Comparison of ENCODE assay signal across 9 mouse cellular contexts in genomic region chr1:171566777-171567176, GRCm38 (mm10). TPM values are rescaled to one million over a fixed set of nuclear protein-coding genes. Genes with fewer than 3 reads are reported as not detected.
DNase-seq lines count a peak whose midpoint lies in the region; ATAC-seq and TF ChIP-seq lines count a peak whose summit lies in the region.
"Had no signal": no experiment of that assay in that cellular context is flagged by ENCODE, and none has a peak within 500 bp of the region (broad histone marks: within the 10 kb centered on the region; RNA-seq: fewer than 3 reads in every experiment).

No protein-coding gene starts in this region.

- intact Hi-C loops in heart, postnatal 10 days (cut with DNase I), result loop anchor here (1.0 to 2.0 kb wide), 2 partner anchors 63 to 206 kb away; partner anchors contain the start of genes Alyref2 and Klhdc9

- DNase-seq in layer of hippocampus, adult 2 months (ENCODE audit: low spot score in 2 of 2), result peak; percentile 46 to 48
- no peak for DNase-seq in layer of hippocampus, adult 9-11 months
- peak; percentile 14 for DNase-seq in WW6 (ENCODE audit: low read depth, low spot score)
- peak; percentile 67 to 73 for DNase-seq in cerebellum, postnatal 14 days
- DNase-seq in heart, postnatal 10 days, result peak; percentile 58 to 65
- peak; percentile 42 for DNase-seq in kidney, postnatal 14 days
- DNase-seq in spleen, adult 2 months (ENCODE audit: low read depth in 1 of 2, low spot score in 2 of 2), result peak; percentile 52 to 70
- DNase-seq: liver, embryonic 13.5 days had no signal

- 19% methylated on average over 8 of the region's 8 CpGs for WGBS in spleen, adult 2 months

- H3K36me3 ChIP-seq in spleen, adult 2 months (ENCODE audit: control insufficient read depth, insufficient read depth, low read length), result no peaks in the 10 kb centered on the region
- H3K36me3 ChIP-seq: liver, embryonic 13.5 days had no signal

- H3K27me3 ChIP-seq in spleen, adult 2 months (ENCODE audit: control insufficient read depth, insufficient read depth, low read length), result no peaks in the 10 kb centered on the region
- H3K27me3 ChIP-seq: liver, embryonic 13.5 days had no signal

- ATAC-seq in megakaryocyte, adult 5-6 weeks (ENCODE audit: poor library complexity, severe bottlenecking), result peak; percentile 56

- H3K4me3 ChIP-seq in layer of hippocampus, adult 2 months, result no peak overlapping the region
- no peak overlapping the region for H3K4me3 ChIP-seq in spleen, adult 2 months (ENCODE audit: extremely low read depth, insufficient read depth, insufficient read length)
- H3K4me3 ChIP-seq: liver, embryonic 13.5 days had no signal

- no peak for TF ChIP-seq POLR2A in spleen, adult 2 months (IDR thresholded peaks at IDR 0.05; ENCODE audit: low read depth, low read length)

- H3K27ac ChIP-seq in layer of hippocampus, adult 2 months, result no peak overlapping the region
- no peak overlapping the region for H3K27ac ChIP-seq in spleen, adult 2 months (ENCODE audit: insufficient read depth, low read length)
- H3K27ac ChIP-seq: liver, embryonic 13.5 days had no signal

- TF ChIP-seq CTCF in layer of hippocampus, adult 2 months (conservative IDR thresholded peaks at IDR 0.05), result peak; percentile 92
- peak; percentile 51; the same call in 1 of the 2 replicates for TF ChIP-seq CTCF in spleen, adult 2 months (IDR thresholded peaks at IDR 0.05; ENCODE audit: extremely low read depth, insufficient read depth, insufficient read length, insufficient replicate concordance)

- H3K4me1 ChIP-seq in spleen, adult 2 months (ENCODE audit: control insufficient read depth, insufficient read depth, insufficient read length), result peaks cover 9% of the 10 kb centered on the region; the same call in 1 of the 2 replicates

RNA-seq across cellular contexts. Expression of gene Cd244a, which starts 7.8 kb away (rescaled TPM):
- not detected for total RNA-seq in layer of hippocampus, adult 2 months (2021)
- under 1 TPM; 0.10 to 0.20 TPM for total RNA-seq in heart, postnatal 10 days (2021)
- 12.3 and 15.1 TPM in 2 replicates for total RNA-seq in megakaryocyte, adult 5-6 weeks (2015)
- total RNA-seq in megakaryocyte, adult 5-6 weeks (2017), result 16.3 and 16.8 TPM in 2 replicates
- 5.7 and 6.8 TPM in 2 replicates for polyA plus RNA-seq in spleen, adult 2 months (2012; rRNA removed)

RNA-seq across cellular contexts. Expression of gene Itln1, which starts 31.7 kb away (rescaled TPM):
- not detected for total RNA-seq in layer of hippocampus, adult 2 months (2021)
- total RNA-seq in heart, postnatal 10 days (2021), result not detected
- total RNA-seq in megakaryocyte, adult 5-6 weeks (2015), result not detected in 2 replicates
- not detected in 2 replicates for total RNA-seq in megakaryocyte, adult 5-6 weeks (2017)
- 1.3 TPM in 1 of 2 replicates, not detected in the other for polyA plus RNA-seq in spleen, adult 2 months (2012; rRNA removed)
- polyA plus RNA-seq: liver, embryonic 13.5 days had no signal

RNA-seq across cellular contexts. Expression of gene Ly9, which starts 40.4 kb away (rescaled TPM):
- total RNA-seq in layer of hippocampus, adult 2 months (2021), result not detected
- under 1 TPM; 0.17 to 0.22 TPM for total RNA-seq in heart, postnatal 10 days (2021)
- 41.3 and 43.2 TPM in 2 replicates for total RNA-seq in megakaryocyte, adult 5-6 weeks (2015)
- total RNA-seq in megakaryocyte, adult 5-6 weeks (2017), result 72.9 and 75.3 TPM in 2 replicates
- 23.8 and 27.7 TPM in 2 replicates for polyA plus RNA-seq in spleen, adult 2 months (2012; rRNA removed)

Comparison
In these comparisons a context has a peak if more than half of its experiments do, and no peak if none do; other contexts are left out.
1. RNA of gene Cd244a, which starts 7.8 kb away (total RNA-seq): 12.3 to 16.8 TPM in megakaryocyte, adult 5-6 weeks; 0.10 to 0.20 TPM in heart, postnatal 10 days and not detected in layer of hippocampus, adult 2 months; every median in the first group is over 10 times any median in the second.
2. RNA of gene Ly9, which starts 40.4 kb away (total RNA-seq): 41.3 to 75.3 TPM in megakaryocyte, adult 5-6 weeks; 0.17 to 0.22 TPM in heart, postnatal 10 days and not detected in layer of hippocampus, adult 2 months; every median in the first group is over 10 times any median in the second.